Mouse (Mus musculus): Measurements from ENCODE around the gene Prr3. TPM values are rescaled to one million over a fixed set of nuclear protein-coding genes. Genes with fewer than 3 reads are reported as not detected.

Gene Prr3
- polyA plus RNA-seq, 1 experiment from 2014 or later, result 30.8 TPM

GRCm38 (mm10) chr17:35922566-35922965 is 57.5 kb downstream of the Prr3 start:
- no peak for DNase-seq
- H3K27ac ChIP-seq (ENCODE audit: low read depth), result no peak overlapping the region
- no peak for ATAC-seq (ENCODE audit: insufficient read depth)

More at GRCm38 (mm10) chr17:35922566-35922965, 57.5 kb downstream of the Prr3 start:
- H3K4me2 ChIP-seq, result no peak overlapping the region
- peaks cover 54% of the 10 kb centered on the region for H3K36me3 ChIP-seq (ENCODE audit: insufficient read depth)
- H3K4me3 ChIP-seq (ENCODE audit: low read depth, low read length), result no peak overlapping the region
- H3K9me3 ChIP-seq (ENCODE audit: low read depth, low read length), result no peaks in the 10 kb centered on the region
- H3K4me1 ChIP-seq (ENCODE audit: insufficient read depth), result peaks cover 11% of the 10 kb centered on the region
- no peak overlapping the region for H3K9ac ChIP-seq
- no peak for TF ChIP-seq CTCF (IDR thresholded peaks at IDR 0.05; ENCODE audit: low read depth)
- 84% methylated on average over 3 of the region's 3 CpGs for WGBS
- no peaks in the 10 kb centered on the region for H3K27me3 ChIP-seq (ENCODE audit: insufficient read depth, low read length)

MicroRNAs within 50 kb of the gene (microRNA counts, 519-probe panel; counts per million panel counts)
- 2,140 counts per million, percentile 28 among the panel's probes with 10 or more counts for microRNA mmu-miR-877

Small RNA genes lying within 50 kb of the gene (microRNA-seq; reads per million reads assigned to microRNA genes)
- 71.3 reads per million, percentile 45 among the genes with 10 or more reads in this experiment for gene Mir877 (ENCODE audit: borderline number of aligned reads)

Other genes starting within 250 kb of the Prr3 start
- gene Ier3, start 158.6 kb downstream of the Prr3 start, polyA plus RNA-seq (2014; fragmentation: Nextera tagmentation; extraction: Ambion mirVana), result 5.0 and 7.1 TPM in 2 replicates
- 30.9 and 32.5 TPM in 2 replicates for gene Flot1, start 157.0 kb downstream of the Prr3 start, polyA plus RNA-seq (2014; fragmentation: Nextera tagmentation; extraction: Ambion mirVana)
- gene Tubb5, start 141.9 kb downstream of the Prr3 start, polyA plus RNA-seq (2014; fragmentation: Nextera tagmentation; extraction: Ambion mirVana), result 1,155 and 1,206 TPM in 2 replicates
- 19.5 and 21.6 TPM in 2 replicates for gene Mdc1, start 138.7 kb downstream of the Prr3 start, polyA plus RNA-seq (2014; fragmentation: Nextera tagmentation; extraction: Ambion mirVana)
- gene Nrm, start 118.9 kb downstream of the Prr3 start, polyA plus RNA-seq (2014; fragmentation: Nextera tagmentation; extraction: Ambion mirVana), result 69.2 and 72.0 TPM in 2 replicates
- gene Ppp1r18, start 114.6 kb downstream of the Prr3 start, polyA plus RNA-seq (2014; fragmentation: Nextera tagmentation; extraction: Ambion mirVana), result 24.0 and 24.7 TPM in 2 replicates
- gene Dhx16, start 100.4 kb downstream of the Prr3 start, polyA plus RNA-seq (2014; fragmentation: Nextera tagmentation; extraction: Ambion mirVana), result 40.8 and 42.9 TPM in 2 replicates
- gene 2310061I04Rik, start 82.8 kb downstream of the Prr3 start, polyA plus RNA-seq (2014; fragmentation: Nextera tagmentation; extraction: Ambion mirVana), result 21.0 and 25.4 TPM in 2 replicates
- 72.2 and 77.9 TPM in 2 replicates for gene Atat1, start 70.2 kb downstream of the Prr3 start, polyA plus RNA-seq (2014; fragmentation: Nextera tagmentation; extraction: Ambion mirVana)
- 84.5 and 89.1 TPM in 2 replicates for gene Mrps18b, start 63.8 kb downstream of the Prr3 start, polyA plus RNA-seq (2014; fragmentation: Nextera tagmentation; extraction: Ambion mirVana)
- gene Ppp1r10, start 63.8 kb downstream of the Prr3 start, polyA plus RNA-seq (2014; fragmentation: Nextera tagmentation; extraction: Ambion mirVana), result 36.3 and 38.5 TPM in 2 replicates
- 84.1 and 86.6 TPM in 2 replicates for gene Abcf1, start 10.5 kb downstream of the Prr3 start, polyA plus RNA-seq (2014; fragmentation: Nextera tagmentation; extraction: Ambion mirVana)
- gene Gnl1, start 385 bp downstream of the Prr3 start, polyA plus RNA-seq (2014; fragmentation: Nextera tagmentation; extraction: Ambion mirVana), result 39.5 and 46.4 TPM in 2 replicates
- 2.4 and 3.3 TPM in 2 replicates for gene H2-T24, start 40.3 kb upstream of the Prr3 start, polyA plus RNA-seq (2014; fragmentation: Nextera tagmentation; extraction: Ambion mirVana)
- gene H2-T23, start 52.6 kb upstream of the Prr3 start, polyA plus RNA-seq (2014; fragmentation: Nextera tagmentation; extraction: Ambion mirVana), result 3.9 and 4.4 TPM in 2 replicates
- gene H2-T22, start 62.5 kb upstream of the Prr3 start, polyA plus RNA-seq (2014; fragmentation: Nextera tagmentation; extraction: Ambion mirVana), result 16.0 and 16.8 TPM in 2 replicates
- gene Gm6034, start 62.7 kb upstream of the Prr3 start, polyA plus RNA-seq (2014; fragmentation: Nextera tagmentation; extraction: Ambion mirVana), result not detected in 2 replicates
- gene Gm11127, start 78.1 kb upstream of the Prr3 start, polyA plus RNA-seq (2014; fragmentation: Nextera tagmentation; extraction: Ambion mirVana), result not detected in 2 replicates
- not detected in 2 replicates for gene Gm19684, start 141.4 kb upstream of the Prr3 start, polyA plus RNA-seq (2014; fragmentation: Nextera tagmentation; extraction: Ambion mirVana)
- gene Gm7030, start 149.2 kb upstream of the Prr3 start, polyA plus RNA-seq (2014; fragmentation: Nextera tagmentation; extraction: Ambion mirVana), result not detected in 2 replicates
- 44.4 and 51.4 TPM in 2 replicates for gene Gm8909, start 188.3 kb upstream of the Prr3 start, polyA plus RNA-seq (2014; fragmentation: Nextera tagmentation; extraction: Ambion mirVana)
- gene H2-T3, start 210.1 kb upstream of the Prr3 start, polyA plus RNA-seq (2014; fragmentation: Nextera tagmentation; extraction: Ambion mirVana), result 1.3 and 1.4 TPM in 2 replicates